Mouse (Mus musculus): Measurements from ENCODE around the gene Wipf3. TPM values are rescaled to one million over a fixed set of nuclear protein-coding genes. Genes with fewer than 3 reads are reported as not detected.

The Wipf3 gene
- polyA plus RNA-seq, 1 experiment from 2014 or later, result 4.5 TPM

- Histone ChIP-seq H3K4me3 (ENCODE audit: low read depth, low read length) (no peak overlapping the region), H3K9ac (ENCODE audit: low read depth, low read length) (no peak overlapping the region), H3K9me3 (ENCODE audit: control insufficient read depth) (no peaks in the 10 kb centered on the region), H3K4me1 (replicated peaks; ENCODE audit: control insufficient read depth, insufficient read depth, low read length) (no peaks in the 10 kb centered on the region), H3K27me3 (replicated peaks; ENCODE audit: control insufficient read depth, insufficient read depth, low read length) (no peaks in the 10 kb centered on the region), H3K36me3 (ENCODE audit: control insufficient read depth, insufficient read depth) (no peaks in the 10 kb centered on the region), H3K4me2 (replicated peaks; ENCODE audit: low read depth) (no peak overlapping the region), H3K27ac (ENCODE audit: low read depth, low read length) (no peak overlapping the region)
- 56% methylated on average over 6 of the region's 6 CpGs for WGBS
- TF ChIP-seq CTCF (IDR thresholded peaks at IDR 0.05; ENCODE audit: low read depth), result no peak
- no peak for ATAC-seq
These were observed 78.9 kb downstream of the Wipf3 start for GRCm38 (mm10) chr6:54508256-54508793.

GRCm38 (mm10) chr6:54509264-54509663 is 79.9 kb downstream of the Wipf3 start:
- Histone ChIP-seq H3K27ac (ENCODE audit: low read depth, low read length) (no peak overlapping the region), H3K4me1 (replicated peaks; ENCODE audit: control insufficient read depth, insufficient read depth, low read length) (no peaks in the 10 kb centered on the region), H3K9ac (ENCODE audit: low read depth, low read length) (no peak overlapping the region), H3K9me3 (ENCODE audit: control insufficient read depth) (no peaks in the 10 kb centered on the region), H3K4me3 (ENCODE audit: low read depth, low read length) (no peak overlapping the region), H3K4me2 (replicated peaks; ENCODE audit: low read depth) (no peak overlapping the region), H3K36me3 (ENCODE audit: control insufficient read depth, insufficient read depth) (no peaks in the 10 kb centered on the region), H3K27me3 (replicated peaks; ENCODE audit: control insufficient read depth, insufficient read depth, low read length) (no peaks in the 10 kb centered on the region)
- 93% methylated on average over 13 of the region's 13 CpGs for WGBS
- ATAC-seq, result no peak
- TF ChIP-seq CTCF (IDR thresholded peaks at IDR 0.05; ENCODE audit: low read depth), result no peak

- 75% methylated on average over 2 of the region's 2 CpGs for WGBS
- ATAC-seq, result no peak
- no peak overlapping the region for H3K4me3 ChIP-seq (ENCODE audit: low read depth, low read length)
- H3K27me3 ChIP-seq (replicated peaks; ENCODE audit: control insufficient read depth, insufficient read depth, low read length), result no peaks in the 10 kb centered on the region
- no peak for TF ChIP-seq CTCF (IDR thresholded peaks at IDR 0.05; ENCODE audit: low read depth)
- H3K36me3 ChIP-seq (ENCODE audit: control insufficient read depth, insufficient read depth), result no peaks in the 10 kb centered on the region
- no peaks in the 10 kb centered on the region for H3K9me3 ChIP-seq (ENCODE audit: control insufficient read depth)
- no peak overlapping the region for H3K4me2 ChIP-seq (replicated peaks; ENCODE audit: low read depth)
- H3K4me1 ChIP-seq (replicated peaks; ENCODE audit: control insufficient read depth, insufficient read depth, low read length), result no peaks in the 10 kb centered on the region
- no peak overlapping the region for H3K27ac ChIP-seq (ENCODE audit: low read depth, low read length)
- H3K9ac ChIP-seq (ENCODE audit: low read depth, low read length), result no peak overlapping the region
These were observed 82.9 kb downstream of the Wipf3 start for GRCm38 (mm10) chr6:54512256-54512655.

GRCm38 (mm10) chr6:54516512-54517134 is 87.2 kb downstream of the Wipf3 start:
- Histone ChIP-seq H3K4me2 (replicated peaks; ENCODE audit: low read depth) (no peak overlapping the region), H3K27me3 (replicated peaks; ENCODE audit: control insufficient read depth, insufficient read depth, low read length) (no peaks in the 10 kb centered on the region), H3K4me3 (ENCODE audit: low read depth, low read length) (no peak overlapping the region), H3K9me3 (ENCODE audit: control insufficient read depth) (no peaks in the 10 kb centered on the region), H3K4me1 (replicated peaks; ENCODE audit: control insufficient read depth, insufficient read depth, low read length) (no peaks in the 10 kb centered on the region), H3K27ac (ENCODE audit: low read depth, low read length) (no peak overlapping the region), H3K36me3 (ENCODE audit: control insufficient read depth, insufficient read depth) (no peaks in the 10 kb centered on the region), H3K9ac (ENCODE audit: low read depth, low read length) (no peak overlapping the region)
- no peak for TF ChIP-seq CTCF (IDR thresholded peaks at IDR 0.05; ENCODE audit: low read depth)
- no peak for ATAC-seq
- WGBS, result 88% methylated on average over 2 of the region's 2 CpGs

- Histone ChIP-seq H3K4me1 (replicated peaks; ENCODE audit: control insufficient read depth, insufficient read depth, low read length) (no peaks in the 10 kb centered on the region), H3K36me3 (ENCODE audit: control insufficient read depth, insufficient read depth) (no peaks in the 10 kb centered on the region), H3K9ac (ENCODE audit: low read depth, low read length) (no peak overlapping the region), H3K27ac (ENCODE audit: low read depth, low read length) (no peak overlapping the region), H3K27me3 (replicated peaks; ENCODE audit: control insufficient read depth, insufficient read depth, low read length) (no peaks in the 10 kb centered on the region), H3K4me2 (replicated peaks; ENCODE audit: low read depth) (no peak overlapping the region), H3K9me3 (ENCODE audit: control insufficient read depth) (no peaks in the 10 kb centered on the region), H3K4me3 (ENCODE audit: low read depth, low read length) (no peak overlapping the region)
- WGBS, result 59% methylated on average over 5 of the region's 5 CpGs
- ATAC-seq, result no peak
- TF ChIP-seq CTCF (IDR thresholded peaks at IDR 0.05; ENCODE audit: low read depth), result no peak
These were observed 89.4 kb downstream of the Wipf3 start for GRCm38 (mm10) chr6:54518758-54519157.

GRCm38 (mm10) chr6:54528666-54529065 is 99.3 kb downstream of the Wipf3 start:
- Histone ChIP-seq H3K4me3 (ENCODE audit: low read depth, low read length) (no peak overlapping the region), H3K27ac (ENCODE audit: low read depth, low read length) (no peak overlapping the region), H3K36me3 (ENCODE audit: control insufficient read depth, insufficient read depth) (no peaks in the 10 kb centered on the region), H3K4me2 (replicated peaks; ENCODE audit: low read depth) (no peak overlapping the region), H3K4me1 (replicated peaks; ENCODE audit: control insufficient read depth, insufficient read depth, low read length) (no peaks in the 10 kb centered on the region), H3K27me3 (replicated peaks; ENCODE audit: control insufficient read depth, insufficient read depth, low read length) (no peaks in the 10 kb centered on the region), H3K9me3 (ENCODE audit: control insufficient read depth) (no peaks in the 10 kb centered on the region), H3K9ac (ENCODE audit: low read depth, low read length) (no peak overlapping the region)
- 81% methylated on average over 8 of the region's 8 CpGs for whole genome bisulfite sequencing
- no peak for TF ChIP-seq CTCF (IDR thresholded peaks at IDR 0.05; ENCODE audit: low read depth)
- ATAC-seq, result no peak

Data from intestine, postnatal 0 days (tissue).